Mouse (Mus musculus): ENCODE measurements around the gene Znfx1. TPM values are rescaled to one million over a fixed set of nuclear protein-coding genes. Genes with fewer than 3 reads are reported as not detected.

Gene Znfx1
- total RNA-seq, 2 experiments from 2014 or later = 25.2 to 25.8 TPM

DNA sequence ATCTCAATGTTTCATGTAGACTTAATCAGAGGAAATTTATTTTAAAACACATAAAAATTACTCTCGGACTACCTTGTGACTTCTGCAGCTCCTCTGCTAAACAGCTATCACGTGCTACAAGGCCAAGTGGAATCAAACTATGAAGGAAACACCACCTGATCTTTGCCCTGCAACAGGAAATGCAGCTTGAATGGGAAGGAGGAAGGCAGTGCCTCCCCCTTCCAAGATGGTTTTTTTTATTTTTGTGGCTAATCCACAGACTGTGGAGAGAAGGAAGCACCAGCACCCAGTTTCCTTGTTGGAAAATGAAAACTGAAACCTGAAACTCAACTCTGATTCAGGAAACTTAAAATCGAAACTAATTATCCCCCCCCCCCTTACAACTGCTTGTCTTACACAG lies 4.6 kb downstream of the Znfx1 start:
- H3K27ac ChIP-seq = peak overlapping the region; percentile 38; the same call in 1 of the 2 replicates
- no peak for DNase-seq
- intact Hi-C loops (cut with DNase I) = no loop called here
- TF ChIP-seq CTCF (IDR thresholded peaks at IDR 0.05) = no peak
- peak overlapping the region; percentile 20 for H3K4me3 ChIP-seq

DNA sequence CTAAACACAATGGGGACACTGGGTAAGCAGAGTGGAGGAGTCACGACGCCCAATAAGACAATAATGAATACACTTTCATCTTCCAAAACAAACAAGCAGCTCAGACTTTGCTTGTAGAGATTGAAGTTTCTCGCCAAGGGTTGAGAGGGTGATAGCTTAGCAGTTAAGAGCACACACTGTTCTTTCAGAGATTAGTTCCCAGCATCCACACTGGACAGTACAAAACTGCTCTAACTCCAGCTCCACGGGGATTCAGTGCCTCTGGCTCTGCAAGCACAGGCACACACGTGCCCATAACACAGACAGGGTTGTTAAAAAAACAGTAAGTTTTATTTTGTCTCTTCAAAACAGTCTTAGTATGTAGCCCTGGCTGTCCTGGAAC lies 5.9 kb downstream of the Znfx1 start:
- Histone ChIP-seq H3K4me3 (no peak overlapping the region), H3K27ac (no peak overlapping the region)
- intact Hi-C loops (cut with DNase I) = no loop called here
- no peak for DNase-seq
- TF ChIP-seq CTCF (IDR thresholded peaks at IDR 0.05) = no peak

GRCm38 (mm10) chr2:167056210-167056941 lies 6.4 kb downstream of the Znfx1 start:
- no peak for TF ChIP-seq CTCF (IDR thresholded peaks at IDR 0.05)
- Histone ChIP-seq H3K27ac (no peak overlapping the region), H3K4me3 (no peak overlapping the region)
- no peak for DNase-seq
- intact Hi-C loops (cut with DNase I) = no loop called here

DNA sequence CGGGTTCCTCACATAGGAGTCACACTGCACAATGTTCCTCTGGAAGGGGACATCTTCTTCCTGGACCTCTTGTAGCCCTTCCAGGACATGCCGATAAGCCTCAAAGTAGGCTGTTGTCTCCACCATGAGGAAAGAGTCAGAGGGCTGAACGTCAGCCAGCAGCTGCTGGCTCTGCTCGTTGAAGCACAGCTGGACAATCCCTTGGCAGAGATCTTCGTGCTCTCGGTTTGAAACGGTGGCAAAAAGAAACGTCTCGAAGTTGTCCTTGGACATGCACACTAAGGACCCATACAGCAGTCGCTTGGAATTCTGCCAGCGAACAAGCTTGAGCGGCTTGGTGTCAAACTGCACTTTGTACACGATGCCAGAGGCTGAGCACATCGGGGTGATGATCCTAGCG lies 7.4 kb downstream of the Znfx1 start:
- Histone ChIP-seq H3K4me3 (peak overlapping the region; percentile 18), H3K27ac (peak overlapping the region; percentile 24; the same call in 1 of the 2 replicates)
- TF ChIP-seq CTCF (IDR thresholded peaks at IDR 0.05) = no peak
- DNase-seq = peak; percentile 73
- intact Hi-C loops (cut with DNase I) = no loop called here

GRCm38 (mm10) chr2:167053127-167053844 lies 9.5 kb downstream of the Znfx1 start:
- intact Hi-C loops (cut with DNase I) = no loop called here
- no peak overlapping the region for H3K27ac ChIP-seq
- H3K4me3 ChIP-seq = no peak overlapping the region
- no peak for TF ChIP-seq CTCF (IDR thresholded peaks at IDR 0.05)
- no peak for DNase-seq

DNA sequence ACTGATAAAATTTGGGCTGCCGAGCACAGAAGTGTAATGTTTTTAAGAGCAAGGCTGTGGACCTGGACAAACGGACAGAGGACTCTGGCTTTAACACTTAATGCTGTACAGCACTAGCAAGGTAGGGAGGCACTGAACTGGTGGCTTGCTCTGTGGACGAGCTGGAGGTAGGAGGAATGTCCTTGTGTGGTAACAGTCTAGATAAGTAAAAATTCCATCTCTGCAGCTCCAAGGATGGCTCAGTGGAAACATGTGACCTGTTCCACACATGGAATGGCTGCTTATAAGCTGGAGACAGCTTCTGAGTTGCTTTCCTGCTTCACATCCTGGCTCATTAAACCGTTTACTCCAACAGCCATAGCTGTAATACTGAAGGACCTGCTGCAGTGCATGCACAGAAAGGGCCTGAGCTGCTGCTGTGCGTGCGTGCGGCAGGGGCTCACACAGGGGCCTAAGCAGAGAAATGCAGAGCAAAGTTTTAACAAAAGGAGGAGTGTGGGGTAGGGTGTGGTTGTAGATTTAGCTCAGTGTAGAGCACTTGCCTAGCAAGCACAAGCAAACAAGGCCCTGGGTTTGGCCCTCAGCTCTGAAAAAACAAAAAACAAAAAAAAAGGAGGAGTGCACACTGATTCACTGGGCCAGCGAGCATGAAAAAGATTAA lies 14.0 kb downstream of the Znfx1 start:
- Histone ChIP-seq H3K4me3 (no peak overlapping the region), H3K27ac (no peak overlapping the region)
- intact Hi-C loops (cut with DNase I) = no loop called here
- DNase-seq = no peak
- TF ChIP-seq CTCF (IDR thresholded peaks at IDR 0.05) = no peak

DNA sequence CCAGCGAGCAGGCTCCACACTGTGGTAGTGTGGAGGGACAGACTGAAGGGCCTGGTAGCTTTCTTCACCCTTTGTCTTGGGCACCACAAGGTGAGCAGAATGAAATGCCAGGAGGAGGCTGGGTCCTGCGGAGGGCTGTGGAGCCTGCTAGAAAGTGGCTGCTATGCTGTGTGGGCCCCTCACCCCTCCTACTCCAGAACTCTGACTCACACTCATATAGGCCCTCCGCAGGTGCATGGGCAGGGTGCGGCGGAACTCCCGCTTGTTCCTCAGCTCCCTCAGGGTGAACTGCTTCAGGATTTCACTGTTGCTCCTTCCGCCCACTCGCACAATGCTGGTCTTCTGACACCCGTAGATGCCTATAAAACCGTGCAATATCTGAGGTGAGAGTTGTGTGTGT lies 14.6 kb downstream of the Znfx1 start:
- TF ChIP-seq CTCF (IDR thresholded peaks at IDR 0.05) = no peak
- DNase-seq = no peak
- intact Hi-C loops (cut with DNase I) = no loop called here
- Histone ChIP-seq H3K4me3 (no peak overlapping the region), H3K27ac (no peak overlapping the region)

DNA sequence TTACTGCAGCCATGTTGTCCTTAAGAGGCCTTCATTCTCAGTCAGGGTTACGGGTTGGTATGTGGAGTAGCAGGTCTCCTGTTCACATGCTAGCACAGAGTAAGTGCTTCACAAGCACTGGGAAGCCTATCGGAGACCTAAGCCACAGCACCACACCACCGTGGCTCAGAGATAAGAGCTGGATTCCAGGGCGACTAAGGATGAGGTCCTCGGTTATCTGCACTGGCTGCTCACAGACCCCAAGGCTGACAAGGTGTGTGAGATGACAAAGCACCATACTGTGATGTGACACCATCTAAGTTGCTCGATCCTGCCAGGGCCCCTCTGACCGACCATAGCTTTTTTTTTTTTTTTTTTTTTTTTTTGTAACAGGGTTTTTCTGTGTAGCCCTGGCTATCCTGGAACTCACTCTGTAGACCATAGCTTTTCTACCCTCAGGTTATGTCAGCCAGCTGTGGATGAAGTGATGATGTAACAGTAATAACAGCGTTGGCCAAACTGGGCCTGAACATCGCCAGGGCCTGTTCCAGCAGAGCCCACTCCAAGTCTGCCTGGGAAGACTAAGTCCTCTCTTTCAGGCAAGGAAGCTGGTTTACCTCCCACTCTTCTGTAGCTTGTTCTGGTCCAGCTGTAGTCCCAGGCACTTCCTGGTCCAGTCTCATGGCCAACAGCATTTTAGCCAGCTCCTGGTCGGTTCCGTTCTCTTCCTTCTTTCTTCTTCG lies 19.3 kb downstream of the Znfx1 start:
- Histone ChIP-seq H3K27ac (no peak overlapping the region), H3K4me3 (no peak overlapping the region)
- intact Hi-C loops (cut with DNase I) = no loop called here
- DNase-seq = no peak
- no peak for TF ChIP-seq CTCF (IDR thresholded peaks at IDR 0.05)

GRCm38 (mm10) chr2:167039386-167039785 lies 23.4 kb downstream of the Znfx1 start:
- Histone ChIP-seq H3K27ac (no peak overlapping the region), H3K4me3 (no peak overlapping the region)
- DNase-seq = no peak
- intact Hi-C loops (cut with DNase I) = no loop called here
- TF ChIP-seq CTCF (IDR thresholded peaks at IDR 0.05) = no peak

DNA sequence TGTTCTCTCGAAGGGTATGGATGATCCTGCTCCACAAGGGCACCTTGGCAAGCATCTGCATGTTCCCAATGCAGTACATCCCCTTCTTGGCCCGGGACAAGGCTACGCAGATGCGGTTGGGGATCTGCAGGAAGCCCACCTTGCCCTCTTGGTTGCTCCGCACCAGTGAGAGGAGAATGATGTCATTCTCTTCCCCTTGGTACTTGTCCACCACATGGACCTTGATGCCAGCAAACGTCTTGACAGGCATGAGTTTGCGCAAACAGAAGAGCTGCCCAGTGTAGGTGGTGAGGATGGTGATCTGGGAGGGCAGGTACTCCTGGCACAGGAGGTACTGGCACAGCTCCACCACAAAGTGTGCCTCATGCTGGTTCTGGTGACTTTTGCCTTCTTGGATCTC lies 24.1 kb downstream of the Znfx1 start:
- Histone ChIP-seq H3K27ac (no peak overlapping the region), H3K4me3 (no peak overlapping the region)
- no peak for TF ChIP-seq CTCF (IDR thresholded peaks at IDR 0.05)
- no peak for DNase-seq
- intact Hi-C loops (cut with DNase I) = no loop called here

GRCm38 (mm10) chr2:167038297-167038696 lies 24.5 kb downstream of the Znfx1 start:
- no peak overlapping the region for H3K4me3 ChIP-seq
- intact Hi-C loops (cut with DNase I) = no loop called here
- TF ChIP-seq CTCF (IDR thresholded peaks at IDR 0.05) = no peak
- H3K27ac ChIP-seq = no peak overlapping the region
- no peak for DNase-seq

- Histone ChIP-seq H3K27ac (no peak overlapping the region), H3K4me3 (no peak overlapping the region)
- DNase-seq = no peak
- TF ChIP-seq CTCF (IDR thresholded peaks at IDR 0.05) = no peak
- intact Hi-C loops (cut with DNase I) = no loop called here
Measured at GRCm38 (mm10) chr2:167037710-167038109, 25.1 kb downstream of the Znfx1 start.

DNA sequence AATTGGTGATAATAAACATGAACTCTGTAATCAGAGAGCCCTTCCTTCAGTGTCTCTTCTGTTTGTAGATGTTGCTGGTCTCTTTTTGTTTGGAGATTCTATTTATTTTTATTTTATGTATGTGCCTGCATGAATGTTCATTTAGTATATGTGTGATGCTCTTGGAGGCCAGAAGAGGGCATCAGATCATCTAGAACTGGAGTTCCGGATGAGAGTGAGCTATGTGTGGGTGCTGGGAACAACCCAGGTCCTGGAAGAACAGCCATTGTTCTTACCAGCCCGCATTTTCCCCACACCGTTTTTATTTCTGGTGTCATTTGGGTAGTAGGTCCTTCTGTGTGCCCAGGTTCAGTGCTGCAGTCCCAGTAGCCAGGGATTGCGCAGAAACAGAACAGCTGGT lies 32.3 kb downstream of the Znfx1 start:
- no peak overlapping the region for H3K4me3 ChIP-seq
- H3K27ac ChIP-seq = no peak overlapping the region
- DNase-seq = no peak
- intact Hi-C loops (cut with DNase I) = no loop called here
- TF ChIP-seq CTCF (IDR thresholded peaks at IDR 0.05) = peak; percentile 16; the same call in 1 of the 2 replicates
